In the genomic region with DNA sequence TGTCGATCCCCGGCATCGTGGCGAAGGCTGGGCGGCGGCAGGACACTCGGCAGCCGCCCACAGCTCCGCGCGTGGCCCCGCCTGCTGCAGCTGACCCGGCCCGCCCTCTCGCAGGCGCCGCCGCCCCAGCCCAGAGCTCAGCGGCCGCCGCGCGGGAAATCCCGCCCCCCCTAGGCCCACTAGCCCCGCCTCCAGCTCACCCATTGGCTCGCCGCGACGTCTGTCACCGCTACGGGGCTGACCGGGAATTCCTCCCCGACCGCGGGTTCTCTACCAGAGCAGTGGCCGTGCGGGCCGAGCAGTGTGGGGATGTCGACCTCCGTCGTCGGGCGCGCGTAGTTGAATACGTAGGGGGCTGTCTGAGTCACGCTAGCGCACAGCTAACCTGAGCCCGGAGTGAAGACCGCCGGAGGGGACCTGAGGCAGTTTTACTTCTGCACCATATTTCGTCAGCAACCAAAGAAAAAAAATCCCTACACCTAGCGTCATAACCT, we compare ENCODE assay signal across 7 mouse cellular contexts. TPM values are rescaled to one million over a fixed set of nuclear protein-coding genes. Genes with fewer than 3 reads are reported as not detected.
DNase-seq lines count a peak whose midpoint lies in the region; ATAC-seq and TF ChIP-seq lines count a peak whose summit lies in the region.

No protein-coding gene starts in this region.

- no peaks in the 10 kb centered on the region for H3K9me3 ChIP-seq in intestine, embryonic 16.5 days (ENCODE audit: control insufficient read depth, low read length)
- no peaks in the 10 kb centered on the region for H3K9me3 ChIP-seq in midbrain, embryonic 12.5 days

- ATAC-seq in intestine, embryonic 16.5 days = peak; percentile 98
- peak; percentile 98 for ATAC-seq in midbrain, embryonic 12.5 days (ENCODE audit: low FRiP score, low read depth)

- peak overlapping the region; percentile 74 for H3K27ac ChIP-seq in intestine, embryonic 16.5 days (ENCODE audit: low read length)
- peak overlapping the region; percentile 93 for H3K27ac ChIP-seq in midbrain, embryonic 12.5 days (replicated peaks)
- peak overlapping the region; percentile 70 for H3K27ac ChIP-seq in small intestine, adult 2 months (ENCODE audit: insufficient read depth, low read depth, low read length)

- peak overlapping the region; percentile 83 for H3K9ac ChIP-seq in intestine, embryonic 16.5 days (ENCODE audit: low read depth, low read length)
- H3K9ac ChIP-seq in midbrain, embryonic 12.5 days (replicated peaks) = peak overlapping the region; percentile 86

- H3K27me3 ChIP-seq in intestine, embryonic 16.5 days (replicated peaks; ENCODE audit: control insufficient read depth, insufficient read depth, low read length) = no peaks in the 10 kb centered on the region
- H3K27me3 ChIP-seq in midbrain, embryonic 12.5 days = no peaks in the 10 kb centered on the region; the same call in 1 of the 2 replicates
- no peaks in the 10 kb centered on the region for H3K27me3 ChIP-seq in small intestine, adult 2 months (ENCODE audit: control insufficient read depth, insufficient read depth, low read length)

- no peaks in the 10 kb centered on the region for H3K36me3 ChIP-seq in intestine, embryonic 16.5 days (ENCODE audit: control insufficient read depth, insufficient read depth, low read length)
- no peaks in the 10 kb centered on the region for H3K36me3 ChIP-seq in midbrain, embryonic 12.5 days
- no peaks in the 10 kb centered on the region for H3K36me3 ChIP-seq in small intestine, adult 2 months (ENCODE audit: control insufficient read depth, insufficient read depth, low read length)

- H3K4me1 ChIP-seq in intestine, embryonic 16.5 days (ENCODE audit: control insufficient read depth, insufficient read depth, low read length) = peaks cover 8% of the 10 kb centered on the region
- peaks cover 10% of the 10 kb centered on the region for H3K4me1 ChIP-seq in midbrain, embryonic 12.5 days
- H3K4me1 ChIP-seq in small intestine, adult 2 months (ENCODE audit: control insufficient read depth, insufficient read depth, insufficient read length, low read length) = peaks cover 7% of the 10 kb centered on the region; the same call in 1 of the 2 replicates

- peak overlapping the region; percentile 78 for H3K4me3 ChIP-seq in intestine, embryonic 16.5 days (ENCODE audit: low read length)
- peak overlapping the region; percentile 96 for H3K4me3 ChIP-seq in midbrain, embryonic 12.5 days
- peak overlapping the region; percentile 93 for H3K4me3 ChIP-seq in small intestine, adult 2 months (ENCODE audit: low read depth, low read length)

- peak; percentile 91 for DNase-seq in adrenal gland, adult 8-10 months
- peak; percentile 99 for DNase-seq in embryo, embryonic 9.5 days (ENCODE audit: extremely low spot score)
- peak; percentile 99 for DNase-seq in gastrocnemius, postnatal 4 days (ENCODE audit: low spot score in 2 of 2)
- DNase-seq in left cerebral cortex, postnatal 4 days = peak; percentile 99

- peak; percentile 95; the same call in 1 of the 2 replicates for TF ChIP-seq POLR2A in small intestine, adult 2 months (IDR thresholded peaks at IDR 0.05; ENCODE audit: low read depth, low read length)

- intact Hi-C loops in left cerebral cortex, postnatal 4 days (cut with DNase I) = loop anchor here (10.0 kb wide), 1 partner anchor 54 kb away; no protein-coding TSS in a partner anchor

- TF ChIP-seq CTCF in small intestine, adult 2 months (IDR thresholded peaks at IDR 0.05; ENCODE audit: extremely low read depth, insufficient read length, insufficient replicate concordance, low read depth, low read length) = no peak

- WGBS in intestine, embryonic 16.5 days = under 1% methylated on average over 52 of the region's 53 CpGs
- WGBS in midbrain, embryonic 12.5 days = under 1% methylated on average over 52 of the region's 53 CpGs
- under 1% methylated on average over 53 of the region's 53 CpGs for WGBS in small intestine, adult 2 months

- peak overlapping the region; percentile 68 for H3K4me2 ChIP-seq in intestine, embryonic 16.5 days (ENCODE audit: low read depth, low read length)
- H3K4me2 ChIP-seq in midbrain, embryonic 12.5 days (replicated peaks) = peak overlapping the region; percentile 61

RNA-seq across cellular contexts. Expression of a gene that starts 0.5 kb away (rescaled TPM):
- 10 to 100 TPM; 28.7 to 94.6 (median 58.6) TPM for total RNA-seq in adrenal gland, adult 8-10 months (2022)
- total RNA-seq in gastrocnemius, postnatal 4 days (2021) = 10 to 100 TPM; 30.7 to 31.7 TPM
- 20.6 and 21.0 TPM in 2 replicates for polyA plus RNA-seq in intestine, embryonic 16.5 days (2015; fragmentation: Nextera tagmentation; extraction: Ambion mirVana)
- total RNA-seq in left cerebral cortex, postnatal 4 days (2021) = 10 to 100 TPM; 60.6 to 70.6 TPM
- 46.9 and 48.2 TPM in 2 replicates for polyA plus RNA-seq in midbrain, embryonic 12.5 days (2016; fragmentation: Nextera tagmentation; extraction: Ambion mirVana)
- 0.44 and 1.3 TPM in 2 replicates for polyA plus RNA-seq in small intestine, adult 2 months (2012; rRNA removed)

RNA-seq across cellular contexts. Expression of a gene that starts 23.7 kb away (rescaled TPM):
- under 1 TPM in 2 of 4 experiments, not detected in 2; 0.35 to 0.49 TPM for total RNA-seq in adrenal gland, adult 8-10 months (2022)
- total RNA-seq in gastrocnemius, postnatal 4 days (2021) = under 1 TPM in 1 of 2 experiments, not detected in 1; 0.47 TPM
- polyA plus RNA-seq in intestine, embryonic 16.5 days (2015; fragmentation: Nextera tagmentation; extraction: Ambion mirVana) = 0.23 and 0.42 TPM in 2 replicates
- total RNA-seq in left cerebral cortex, postnatal 4 days (2021) = not detected
- not detected in 2 replicates for polyA plus RNA-seq in midbrain, embryonic 12.5 days (2016; fragmentation: Nextera tagmentation; extraction: Ambion mirVana)
- polyA plus RNA-seq in small intestine, adult 2 months (2012; rRNA removed) = not detected in 2 replicates

Comparison
In these comparisons a context has a peak if more than half of its experiments do, and no peak if none do; other contexts are left out.
1. Peak in every context shown above with its lines: DNase-seq, ATAC-seq, H3K4me3 ChIP-seq and H3K27ac ChIP-seq.